Mouse (Mus musculus): Measurements from ENCODE around the gene Adamtsl1. TPM values are rescaled to one million over a fixed set of nuclear protein-coding genes. Genes with fewer than 3 reads are reported as not detected.

The Adamtsl1 gene
- polyA plus RNA-seq, 1 experiment from 2014 or later, result 1.1 TPM

GRCm38 (mm10) chr4:85672290-85672689 is 158.3 kb downstream of the Adamtsl1 start:
- DNase-seq (ENCODE audit: low spot score), result no peak

GRCm38 (mm10) chr4:85677621-85678020 is 163.6 kb downstream of the Adamtsl1 start:
- no peak for DNase-seq (ENCODE audit: low spot score)

DNA sequence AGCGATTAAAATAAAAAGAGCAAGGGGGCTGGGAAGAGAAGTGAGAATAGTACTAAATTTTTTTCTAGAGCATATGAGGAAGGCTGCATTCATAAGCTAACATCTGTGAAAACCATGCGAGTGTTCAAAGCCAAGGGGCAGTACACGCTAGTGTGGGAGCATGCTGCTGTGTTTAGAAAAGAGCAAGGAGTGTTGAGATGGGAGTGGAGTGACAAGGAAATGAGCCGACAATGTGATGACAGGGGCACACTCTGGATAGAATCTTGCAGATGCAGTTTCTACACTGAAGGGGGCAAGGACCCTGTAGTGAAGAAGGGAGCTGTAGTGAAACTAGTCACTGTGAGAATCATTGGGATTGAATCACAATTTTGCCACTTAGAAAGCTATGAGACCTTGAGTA is 172.2 kb downstream of the Adamtsl1 start:
- DNase-seq (ENCODE audit: low spot score), result no peak

- no peak for DNase-seq (ENCODE audit: low spot score)
Measured at GRCm38 (mm10) chr4:85695237-85695636, 181.3 kb downstream of the Adamtsl1 start.

DNA sequence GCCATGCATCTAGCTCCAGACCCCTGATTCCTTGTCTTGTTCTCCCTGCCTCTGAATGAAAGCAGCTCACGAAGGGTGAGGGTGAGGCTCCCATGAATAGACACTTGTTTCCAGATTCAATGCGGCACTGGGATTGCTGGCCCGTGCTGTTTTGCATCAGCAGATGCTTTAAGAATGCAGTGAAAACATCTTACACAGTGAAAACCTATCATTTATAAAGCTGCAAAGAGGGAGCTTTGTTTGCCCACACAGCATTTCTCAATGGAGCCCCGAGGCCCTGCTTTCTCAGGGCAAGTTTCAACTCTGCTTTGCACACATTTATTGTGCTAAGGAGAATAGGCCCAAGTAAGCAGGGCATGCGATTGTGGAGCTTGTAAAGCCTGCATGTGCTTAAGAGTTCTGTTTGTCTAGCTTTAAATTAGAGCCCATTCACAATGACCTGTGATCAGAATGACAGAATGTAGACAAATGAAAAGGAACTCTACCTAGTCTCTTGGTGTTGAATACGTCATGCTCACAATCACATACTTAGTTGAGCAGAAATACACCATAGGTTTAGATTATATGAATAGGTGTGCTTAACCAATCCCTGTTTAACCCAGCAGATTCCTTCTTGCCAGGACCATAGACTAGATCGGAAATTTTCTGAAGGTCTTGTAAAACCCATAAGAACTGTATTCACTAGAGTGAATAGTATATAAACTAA is 193.5 kb downstream of the Adamtsl1 start:
- DNase-seq (ENCODE audit: low spot score), result no peak

DNA sequence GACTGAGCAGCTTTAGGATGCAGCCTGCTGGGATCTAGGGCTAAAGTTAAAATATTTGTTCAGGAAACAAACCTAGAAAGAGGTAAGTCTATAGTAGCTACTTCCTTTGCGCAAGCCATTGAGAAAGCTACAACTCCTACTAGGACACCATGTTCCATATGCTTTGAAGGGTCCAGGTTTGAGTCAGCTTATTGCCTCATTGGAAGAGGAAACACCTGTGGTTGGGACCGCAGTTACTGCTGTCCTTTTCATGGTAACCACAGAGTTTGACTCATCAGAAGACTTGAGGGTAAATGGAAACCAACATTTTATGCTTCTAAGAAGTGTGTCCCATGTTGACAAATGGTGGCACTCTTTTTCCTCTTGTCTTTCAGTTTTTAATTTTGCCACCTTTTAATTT is 195.7 kb downstream of the Adamtsl1 start:
- peak; percentile 5 for DNase-seq (ENCODE audit: low spot score)

GRCm38 (mm10) chr4:85724999-85725398 is 211.0 kb downstream of the Adamtsl1 start:
- no peak for DNase-seq (ENCODE audit: low spot score)

DNA sequence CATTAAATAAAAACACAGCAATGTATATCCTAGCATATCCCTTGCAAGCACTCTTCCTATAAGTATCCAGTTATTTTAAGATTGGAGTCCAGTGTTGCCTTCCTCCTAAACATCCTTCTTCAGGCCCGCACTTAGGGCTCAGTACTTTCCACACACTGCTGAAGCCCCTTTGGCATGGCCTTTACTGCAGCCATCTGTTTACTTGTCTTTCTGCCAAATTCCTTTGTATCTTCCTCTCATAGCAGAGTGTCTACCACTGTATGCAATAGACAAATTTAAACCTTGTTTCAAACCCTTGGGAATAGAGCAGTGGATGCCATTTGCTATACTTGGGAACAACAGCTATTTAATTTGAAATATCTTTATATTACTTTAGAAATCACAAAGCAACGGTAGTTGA is 213.8 kb downstream of the Adamtsl1 start:
- no peak for DNase-seq (ENCODE audit: low spot score)

GRCm38 (mm10) chr4:85728416-85728815 is 214.4 kb downstream of the Adamtsl1 start:
- DNase-seq (ENCODE audit: low spot score), result no peak

DNA sequence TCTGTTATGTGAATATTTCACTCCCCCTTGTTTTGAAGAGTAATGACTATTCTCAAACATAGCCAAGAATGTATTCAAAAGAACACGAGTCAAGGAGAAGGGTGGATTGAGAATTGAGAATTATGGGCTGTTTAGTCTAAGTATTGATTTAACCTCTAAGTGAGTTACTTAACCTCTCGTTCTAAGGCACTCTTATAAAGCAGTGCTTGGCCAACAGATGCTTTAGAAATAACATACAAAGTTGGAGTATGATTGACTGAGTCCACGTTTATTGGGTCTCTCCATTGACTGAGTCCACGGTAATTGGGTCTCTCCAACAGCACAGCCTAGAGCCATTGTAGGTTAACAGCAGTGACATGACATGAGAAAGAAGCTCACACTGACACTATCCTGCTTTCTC is 226.5 kb downstream of the Adamtsl1 start:
- DNase-seq (ENCODE audit: low spot score), result no peak

- DNase-seq (ENCODE audit: low spot score), result no peak
Measured at GRCm38 (mm10) chr4:85741825-85742391, 227.9 kb downstream of the Adamtsl1 start.

DNA sequence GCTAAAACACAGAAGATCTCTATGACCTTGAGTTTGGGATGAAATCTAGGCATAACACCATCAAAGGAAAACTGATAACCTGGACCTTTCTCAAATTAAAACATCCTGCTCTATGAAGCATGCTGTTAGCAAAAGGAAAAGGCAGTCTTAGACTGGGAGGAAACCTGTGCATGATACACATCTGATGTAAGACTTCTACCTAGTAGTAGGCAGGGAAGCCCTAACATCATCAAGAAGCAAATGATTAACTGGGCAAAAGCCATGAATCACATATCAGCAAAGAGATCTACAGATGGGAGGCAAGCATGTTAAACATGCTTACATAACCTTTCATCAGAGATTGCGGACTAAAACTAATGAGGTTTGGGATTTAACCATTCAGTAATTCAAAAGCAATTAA is 229.5 kb downstream of the Adamtsl1 start:
- no peak for DNase-seq (ENCODE audit: low spot score)

DNA sequence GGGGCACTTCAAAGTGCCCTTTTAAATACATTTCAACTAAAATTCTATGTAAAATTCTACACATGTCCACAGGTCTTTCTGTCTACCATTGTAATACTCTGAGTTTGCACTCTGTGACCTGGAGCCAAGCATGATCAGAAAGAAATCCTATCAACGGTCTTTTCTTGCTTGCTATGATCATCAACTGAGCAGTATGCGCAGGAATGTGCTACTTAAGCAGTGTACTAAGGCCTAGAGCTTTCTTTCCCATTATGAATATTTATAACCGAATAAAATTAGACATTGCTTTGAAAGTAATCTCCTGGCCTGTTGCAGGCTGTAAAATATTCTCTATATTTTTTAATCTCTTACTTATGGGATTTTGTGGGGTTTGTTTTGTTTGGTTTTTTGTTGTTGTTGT is 248.7 kb downstream of the Adamtsl1 start:
- no peak for DNase-seq (ENCODE audit: low spot score)

GRCm38 (mm10) chr4:85763161-85764014 is 249.4 kb downstream of the Adamtsl1 start:
- DNase-seq (ENCODE audit: low spot score), result no peak

- DNase-seq (ENCODE audit: low spot score), result no peak
Measured at GRCm38 (mm10) chr4:85764015-85764450, 250.1 kb downstream of the Adamtsl1 start.

- no peak for DNase-seq (ENCODE audit: low spot score)
Measured at GRCm38 (mm10) chr4:85764476-85764875, 250.5 kb downstream of the Adamtsl1 start.

- DNase-seq (ENCODE audit: low spot score), result no peak
Measured at GRCm38 (mm10) chr4:85767666-85768065, 253.7 kb downstream of the Adamtsl1 start.

GRCm38 (mm10) chr4:85768107-85768506 is 254.1 kb downstream of the Adamtsl1 start:
- no peak for DNase-seq (ENCODE audit: low spot score)

DNA sequence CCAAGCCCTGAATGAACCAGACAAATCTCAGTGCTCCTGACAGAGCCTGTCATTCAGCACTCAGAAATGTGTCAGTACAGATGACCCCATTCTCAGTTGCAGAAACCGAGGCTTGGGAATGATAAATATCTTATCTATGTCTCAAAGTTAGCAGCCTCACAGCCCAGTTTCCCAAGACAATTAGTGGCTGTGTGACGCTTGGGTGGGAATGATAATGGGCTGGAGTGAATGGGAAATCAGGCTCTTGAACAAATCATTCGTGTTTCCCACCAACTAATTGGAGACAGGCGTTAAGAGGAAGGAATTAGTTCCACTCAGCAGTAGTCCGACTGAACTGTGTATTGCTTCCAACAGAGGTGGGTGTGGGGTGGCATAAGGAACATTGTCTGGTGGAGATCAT is 268.5 kb downstream of the Adamtsl1 start:
- no peak for DNase-seq (ENCODE audit: low spot score)

- DNase-seq (ENCODE audit: low spot score), result no peak
Measured at GRCm38 (mm10) chr4:85783768-85784379, 269.9 kb downstream of the Adamtsl1 start.

GRCm38 (mm10) chr4:85784428-85784827 is 270.5 kb downstream of the Adamtsl1 start:
- no peak for DNase-seq (ENCODE audit: low spot score)

GRCm38 (mm10) chr4:85790226-85790625 is 276.3 kb downstream of the Adamtsl1 start:
- DNase-seq (ENCODE audit: low spot score), result no peak

Data from thymus, postnatal 0 days (tissue).